Mouse (Mus musculus) intestine, embryonic 16.5 days (tissue): ENCODE data around the gene Txnip. TPM values are rescaled to one million over a fixed set of nuclear protein-coding genes. Genes with fewer than 3 reads are reported as not detected.

Experiments
- ATAC-seq: fragments of 200-750 bp; cut with Nextera tagmentation; 2 replicates; pipeline ENCODE4 v1.8.0; 2017; ENCODE audit warnings: moderate TSS enrichment, moderate library complexity
- H3K27ac ChIP-seq: fragments of 300-500 bp; sonication (generic); 2 replicates; pipeline ENCODE4 v1.5.1; 2014; ENCODE audit warnings: mild to moderate bottlenecking, low read length
- H3K27me3 ChIP-seq: fragments of 300-500 bp; sonication (generic); replicated peaks from 2 replicates; pipeline ENCODE4 v1.6.1; 2014; ENCODE audit warnings: low read length, control low read depth, mixed read lengths; ENCODE audit not compliant: control insufficient read depth, insufficient read depth
- H3K36me3 ChIP-seq: fragments of 300-500 bp; sonication (generic); 2 replicates; pipeline ENCODE4 v1.6.1; 2014; ENCODE audit warnings: low read length, control low read depth; ENCODE audit not compliant: control insufficient read depth, insufficient read depth
- H3K4me1 ChIP-seq: fragments of 300-500 bp; sonication (generic); 2 replicates; pipeline ENCODE4 v1.6.1; 2014; ENCODE audit warnings: low read length, control low read depth, mixed read lengths; ENCODE audit not compliant: control insufficient read depth, insufficient read depth
- H3K4me2 ChIP-seq: fragments of 300-500 bp; sonication (generic); 2 replicates; pipeline ENCODE4 v1.6.1; 2014; ENCODE audit warnings: low read depth, low read length, control low read depth
- H3K4me3 ChIP-seq: fragments of 300-500 bp; sonication (generic); 2 replicates; pipeline ENCODE4 v1.5.1; 2014; ENCODE audit warnings: mild to moderate bottlenecking, low read length
- H3K9ac ChIP-seq: fragments of 300-500 bp; sonication (generic); 2 replicates; pipeline ENCODE4 v1.6.1; 2014; ENCODE audit warnings: low read depth, low read length
- H3K9me3 ChIP-seq: fragments of 300-500 bp; sonication (generic); 2 replicates; pipeline ENCODE4 v1.6.1; 2016; ENCODE audit warnings: low read length, control low read depth; ENCODE audit not compliant: control insufficient read depth
- WGBS: fragments of 180-500 bp; shearing (Covaris S2); extraction: QIAGEN DNeasy Blood & Tissue Kit; methylation state at CpG from one replicate; pipeline ENCODE4 v1.1.7; 2014; 5-methylcytosine and 5-hydroxymethylcytosine counted together
- polyA plus RNA-seq: library from polyadenylated mRNA; unstranded; fragments of >200 nt; fragmentation: Nextera tagmentation; extraction: Ambion mirVana; gene quantifications from 2 replicates; pipeline ENCODE4 v1.2.1, GENCODE M21; 2015

The Txnip gene
- polyA plus RNA-seq, 1 experiment from 2014 or later = 152 TPM

DNA sequence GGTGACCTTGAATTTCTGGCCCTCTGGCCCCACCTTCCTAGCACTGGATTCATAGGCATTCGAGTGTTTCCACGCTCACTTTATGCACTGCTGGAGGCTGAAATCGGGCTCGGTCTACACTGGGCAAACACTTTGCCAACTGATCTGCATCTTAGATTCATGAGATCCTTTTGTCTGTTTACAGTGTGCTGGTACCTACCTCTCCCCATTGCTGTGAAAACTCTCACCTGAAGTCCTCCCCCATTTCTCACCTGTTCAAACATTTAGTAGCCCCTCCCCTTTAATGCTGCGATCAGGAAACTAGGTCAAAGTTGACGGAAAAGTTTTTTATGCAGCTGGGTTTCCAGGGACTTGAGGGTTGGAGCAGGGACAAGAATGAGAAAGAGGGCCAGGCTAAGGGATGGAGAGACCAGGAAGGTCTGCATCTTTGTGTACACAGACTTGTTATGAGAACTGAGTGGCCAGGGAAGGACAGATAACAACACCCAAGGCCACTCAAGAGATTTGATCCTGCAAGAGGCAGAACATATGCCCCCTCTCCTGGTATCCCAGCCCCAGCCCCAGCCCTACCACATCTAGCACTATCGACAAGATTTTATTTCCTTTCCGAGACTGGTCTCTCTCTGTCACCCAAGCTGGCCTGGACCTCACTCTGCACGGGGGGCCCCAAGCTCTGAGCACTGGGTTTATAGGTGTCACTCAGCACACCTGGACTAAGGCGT, 6.3 kb downstream of the Txnip start:
- Histone ChIP-seq H3K36me3 (peaks cover 13% of the 10 kb centered on the region), H3K27ac (peak overlapping the region; percentile 94), H3K9ac (peak overlapping the region; percentile 53; the same call in 1 of the 2 replicates), H3K9me3 (no peaks in the 10 kb centered on the region), H3K4me1 (peaks cover 51% of the 10 kb centered on the region), H3K4me3 (peak overlapping the region; percentile 9), H3K4me2 (peak overlapping the region; percentile 29; the same call in 1 of the 2 replicates), H3K27me3 (no peaks in the 10 kb centered on the region)
- WGBS = 39% methylated on average over 10 of the region's 10 CpGs
- ATAC-seq = peak; percentile 67

DNA sequence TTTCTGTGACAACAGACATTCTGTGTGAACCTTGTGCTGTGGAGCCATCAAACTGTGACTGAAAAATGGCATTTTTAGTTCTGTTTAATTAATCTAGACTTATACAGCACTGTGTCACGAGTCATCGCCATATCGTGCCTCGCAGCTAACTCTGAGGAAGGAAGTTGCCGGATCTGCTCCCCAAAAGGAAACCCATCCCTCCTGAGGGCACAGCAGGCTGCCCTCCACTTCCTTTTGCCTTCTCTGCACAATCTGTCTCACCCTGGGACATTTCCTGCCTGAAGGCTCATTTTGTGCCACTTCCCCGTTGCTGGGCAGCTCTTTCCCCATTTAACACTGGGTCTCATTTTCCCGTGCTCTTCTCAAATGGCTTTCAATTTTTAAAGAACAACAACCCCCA, 6.9 kb downstream of the Txnip start:
- peak; percentile 34; the same call in 1 of the 2 replicates for ATAC-seq
- Histone ChIP-seq H3K36me3 (peaks cover 11% of the 10 kb centered on the region), H3K4me1 (peaks cover 51% of the 10 kb centered on the region), H3K27ac (peak overlapping the region; percentile 94), H3K9me3 (no peaks in the 10 kb centered on the region), H3K27me3 (no peaks in the 10 kb centered on the region), H3K4me3 (peak overlapping the region; percentile 9), H3K4me2 (peak overlapping the region; percentile 29; the same call in 1 of the 2 replicates), H3K9ac (peak overlapping the region; percentile 53)
- 47% methylated on average over 7 of the region's 7 CpGs for WGBS

DNA sequence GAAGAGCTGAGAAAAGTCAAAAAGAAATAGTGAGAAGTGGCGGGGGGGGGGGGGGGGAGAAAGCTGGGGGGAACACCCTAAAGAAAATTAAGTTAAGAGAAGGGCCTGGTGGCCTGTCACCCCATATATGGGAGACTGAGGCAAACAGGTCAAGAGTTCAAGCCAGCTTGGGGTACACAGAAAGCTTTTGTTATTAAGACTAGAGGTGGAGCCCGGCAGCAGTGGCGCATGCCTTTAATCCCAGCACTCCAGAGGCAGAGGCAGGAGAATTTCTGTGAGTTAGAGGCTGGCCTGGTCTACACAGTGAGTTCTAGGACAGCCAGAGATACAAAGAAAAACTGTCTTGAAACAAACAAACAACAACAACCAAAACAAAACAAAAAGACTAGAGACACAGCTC, 7.3 kb downstream of the Txnip start:
- 77% methylated on average over 3 of the region's 3 CpGs for whole genome bisulfite sequencing
- peak overlapping the region; percentile 94; the same call in 1 of the 2 replicates for H3K27ac ChIP-seq
- H3K4me2 ChIP-seq = no peak overlapping the region

GRCm38 (mm10) chr3:96566661-96567450, 9.1 kb downstream of the Txnip start:
- ATAC-seq = no peak
- Histone ChIP-seq H3K9ac (no peak overlapping the region), H3K9me3 (no peaks in the 10 kb centered on the region), H3K27ac (peak overlapping the region; percentile 15; the same call in 1 of the 2 replicates), H3K4me2 (no peak overlapping the region), H3K4me3 (no peak overlapping the region), H3K27me3 (no peaks in the 10 kb centered on the region), H3K36me3 (no peaks in the 10 kb centered on the region), H3K4me1 (peaks cover 35% of the 10 kb centered on the region)
- WGBS = 80% methylated on average over 8 of the region's 8 CpGs

More for the DNA sequence above, 7.3 kb downstream of the Txnip start:
- Histone ChIP-seq H3K9ac (no peak overlapping the region), H3K9me3 (no peaks in the 10 kb centered on the region), H3K36me3 (peaks cover 9% of the 10 kb centered on the region), H3K4me3 (no peak overlapping the region), H3K27me3 (no peaks in the 10 kb centered on the region), H3K4me1 (peaks cover 48% of the 10 kb centered on the region)
- ATAC-seq = no peak

DNA sequence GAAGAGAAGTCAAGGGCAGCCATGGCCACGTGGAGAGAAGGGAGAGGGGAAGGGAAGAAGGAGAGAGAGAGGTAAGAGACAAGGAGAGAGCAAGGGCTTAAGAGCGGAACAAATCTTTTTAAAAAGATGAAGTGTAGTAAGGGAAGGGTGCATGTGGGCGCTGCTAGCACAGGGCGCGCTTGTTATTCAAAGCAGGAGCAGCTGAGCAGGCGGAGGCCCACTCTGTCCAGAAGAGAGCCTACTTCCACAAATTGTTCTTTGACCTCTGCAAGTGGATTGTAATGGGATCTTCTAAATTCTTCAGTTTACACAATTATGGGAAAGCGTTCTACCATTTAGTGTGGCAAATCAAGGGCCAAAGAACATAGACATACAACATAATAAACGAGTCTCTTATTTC, 10.8 kb downstream of the Txnip start:
- no peak overlapping the region for H3K9ac ChIP-seq
- H3K4me2 ChIP-seq = no peak overlapping the region
- H3K4me3 ChIP-seq = no peak overlapping the region
- no peak overlapping the region for H3K27ac ChIP-seq
- H3K27me3 ChIP-seq = no peaks in the 10 kb centered on the region
- H3K4me1 ChIP-seq = peaks cover 33% of the 10 kb centered on the region
- ATAC-seq = no peak
- WGBS = 72% methylated on average over 8 of the region's 8 CpGs
- H3K9me3 ChIP-seq = no peaks in the 10 kb centered on the region
- H3K36me3 ChIP-seq = no peaks in the 10 kb centered on the region

DNA sequence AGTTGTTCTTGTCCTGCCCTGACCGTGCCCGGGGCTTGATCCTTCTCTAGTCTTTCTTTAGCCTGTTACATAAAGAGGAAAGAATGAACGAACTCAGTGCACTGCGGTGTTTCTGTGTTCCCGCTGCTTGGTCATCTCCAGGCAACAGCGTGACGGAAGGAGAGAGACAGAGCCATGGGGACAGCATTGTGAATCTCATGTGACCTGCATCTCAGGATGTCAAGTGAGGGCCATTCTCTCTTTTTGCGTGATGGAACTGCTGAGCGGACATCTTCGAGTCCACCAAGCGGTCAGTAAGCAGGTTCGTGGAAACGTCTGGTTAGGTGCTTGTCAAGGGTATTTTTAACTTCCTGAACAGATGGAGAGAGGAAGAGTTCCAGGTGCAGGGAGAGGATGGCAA, 11.7 kb downstream of the Txnip start:
- Histone ChIP-seq H3K9ac (no peak overlapping the region), H3K4me1 (peaks cover 24% of the 10 kb centered on the region), H3K4me2 (no peak overlapping the region), H3K36me3 (no peaks in the 10 kb centered on the region), H3K27me3 (no peaks in the 10 kb centered on the region), H3K4me3 (no peak overlapping the region), H3K9me3 (no peaks in the 10 kb centered on the region), H3K27ac (peak overlapping the region; percentile 15; the same call in 1 of the 2 replicates)
- WGBS = 91% methylated on average over 13 of the region's 13 CpGs
- no peak for ATAC-seq

- H3K9ac ChIP-seq = no peak overlapping the region
- no peak overlapping the region for H3K4me2 ChIP-seq
- no peak for ATAC-seq
- no peaks in the 10 kb centered on the region for H3K36me3 ChIP-seq
- no peak overlapping the region for H3K27ac ChIP-seq
- WGBS = 82% methylated on average over 11 of the region's 11 CpGs
- no peak overlapping the region for H3K4me3 ChIP-seq
- H3K4me1 ChIP-seq = peaks cover 19% of the 10 kb centered on the region
- H3K27me3 ChIP-seq = no peaks in the 10 kb centered on the region
- H3K9me3 ChIP-seq = no peaks in the 10 kb centered on the region
These were observed 12.3 kb downstream of the Txnip start for GRCm38 (mm10) chr3:96569966-96570605.

DNA sequence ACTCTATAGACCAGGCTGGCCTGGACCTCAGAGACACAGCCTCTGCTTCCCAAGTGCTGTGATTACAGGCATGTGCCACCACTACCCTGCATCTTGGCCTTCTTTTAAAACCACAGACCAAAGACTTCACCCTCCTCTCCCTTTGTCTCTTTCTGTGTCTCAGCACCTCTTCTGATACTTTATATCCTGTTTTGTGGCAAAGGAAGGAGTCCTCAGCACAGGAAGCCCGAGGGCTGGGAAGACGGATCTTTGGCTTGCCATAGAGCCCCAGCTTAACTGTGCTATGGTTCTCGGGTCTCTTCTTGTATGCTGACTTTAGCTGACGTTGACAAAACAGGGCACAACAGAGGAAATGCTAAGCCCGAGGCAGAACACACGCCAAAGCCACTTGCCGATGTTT, 12.9 kb downstream of the Txnip start:
- WGBS = 67% methylated on average over 7 of the region's 7 CpGs

GRCm38 (mm10) chr3:96571336-96571735, 13.6 kb downstream of the Txnip start:
- ATAC-seq = no peak
- H3K27me3 ChIP-seq = no peaks in the 10 kb centered on the region
- 80% methylated on average over 2 of the region's 2 CpGs for WGBS
- no peaks in the 10 kb centered on the region for H3K36me3 ChIP-seq
- no peak overlapping the region; the same call in 1 of the 2 replicates for H3K27ac ChIP-seq
- no peak overlapping the region for H3K4me3 ChIP-seq
- no peak overlapping the region for H3K9ac ChIP-seq
- no peaks in the 10 kb centered on the region for H3K9me3 ChIP-seq
- peaks cover 18% of the 10 kb centered on the region for H3K4me1 ChIP-seq
- no peak overlapping the region for H3K4me2 ChIP-seq

More for the DNA sequence above, 12.9 kb downstream of the Txnip start:
- no peaks in the 10 kb centered on the region for H3K9me3 ChIP-seq
- no peaks in the 10 kb centered on the region for H3K27me3 ChIP-seq
- no peak for ATAC-seq
- no peaks in the 10 kb centered on the region for H3K36me3 ChIP-seq
- H3K4me1 ChIP-seq = peaks cover 18% of the 10 kb centered on the region
- no peak overlapping the region; the same call in 1 of the 2 replicates for H3K27ac ChIP-seq
- H3K9ac ChIP-seq = no peak overlapping the region
- H3K4me2 ChIP-seq = no peak overlapping the region
- H3K4me3 ChIP-seq = no peak overlapping the region
